Mouse (Mus musculus): ENCODE measurements around the gene Sox18. TPM values are rescaled to one million over a fixed set of nuclear protein-coding genes. Genes with fewer than 3 reads are reported as not detected.

Gene Sox18
- polyA plus RNA-seq, 1 experiment from 2014 or later = 25.0 TPM

DNA sequence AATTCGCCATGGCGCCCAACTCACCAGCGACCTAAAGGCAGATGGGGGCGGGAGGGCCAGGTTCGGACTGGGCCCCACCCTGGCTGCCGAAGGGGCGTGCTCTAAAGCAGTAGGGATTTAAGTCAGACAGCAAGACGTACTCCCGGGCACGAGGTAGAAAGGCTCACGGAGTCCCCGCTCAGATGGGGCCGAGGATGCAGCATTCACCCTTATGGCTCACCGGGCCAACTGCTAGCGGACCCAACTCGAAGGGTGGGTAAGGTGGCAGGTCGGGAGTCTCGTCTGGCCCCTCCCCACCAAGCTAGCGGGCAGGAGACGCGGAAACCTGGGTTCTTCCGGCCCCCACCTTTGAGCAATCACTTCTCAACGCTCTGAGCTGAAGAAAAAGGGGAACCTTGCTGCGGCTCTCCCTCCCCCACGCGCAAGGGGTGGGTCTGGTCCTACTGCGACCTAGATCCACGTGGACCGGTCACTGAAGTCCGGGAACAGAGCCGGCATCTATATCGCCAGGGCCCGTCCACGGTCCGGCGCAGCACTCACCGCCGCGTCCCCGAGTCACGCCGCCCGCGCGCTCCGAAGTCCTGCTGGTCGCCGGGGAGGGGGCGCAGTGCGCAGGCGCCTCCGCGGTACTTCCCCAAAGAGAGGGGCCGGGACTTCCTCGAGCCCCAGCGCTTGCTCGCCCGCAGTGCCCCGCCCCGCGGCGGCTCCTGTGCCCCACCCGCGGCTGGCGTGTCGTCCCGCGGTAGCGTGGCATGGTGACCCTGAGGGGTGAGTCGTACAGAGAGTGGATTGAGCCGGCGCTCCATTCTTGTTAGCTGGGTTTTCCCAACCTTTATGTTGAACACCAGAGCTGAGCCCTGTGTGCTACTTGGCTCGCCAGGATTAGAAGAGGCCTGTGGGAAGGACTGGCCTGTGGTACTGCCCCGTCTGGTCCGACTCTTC, 22.2 kb upstream of the Sox18 start, which contains the start of gene Rgs19:
TSS of gene Rgs19 (minus strand) at position 639 of the 942 bp plus-strand sequence.
- H3K4me1 ChIP-seq = peaks cover 37% of the 10 kb centered on the region
- H3K9me3 ChIP-seq = no peaks in the 10 kb centered on the region
- peak within 1 kb of the TSS; percentile 82 for H3K4me3 ChIP-seq
- H3K36me3 ChIP-seq = peaks cover 19% of the 10 kb centered on the region
- DNase-seq (ENCODE audit: low spot score) = peak; percentile 92
- WGBS = under 1% methylated on average over 75 of the region's 75 CpGs
- peaks cover 31% of the 10 kb centered on the region for H3K27me3 ChIP-seq (ENCODE audit: insufficient read depth, poor library complexity, severe bottlenecking)
- peak within 1 kb of the TSS; percentile 92 for H3K27ac ChIP-seq

DNA sequence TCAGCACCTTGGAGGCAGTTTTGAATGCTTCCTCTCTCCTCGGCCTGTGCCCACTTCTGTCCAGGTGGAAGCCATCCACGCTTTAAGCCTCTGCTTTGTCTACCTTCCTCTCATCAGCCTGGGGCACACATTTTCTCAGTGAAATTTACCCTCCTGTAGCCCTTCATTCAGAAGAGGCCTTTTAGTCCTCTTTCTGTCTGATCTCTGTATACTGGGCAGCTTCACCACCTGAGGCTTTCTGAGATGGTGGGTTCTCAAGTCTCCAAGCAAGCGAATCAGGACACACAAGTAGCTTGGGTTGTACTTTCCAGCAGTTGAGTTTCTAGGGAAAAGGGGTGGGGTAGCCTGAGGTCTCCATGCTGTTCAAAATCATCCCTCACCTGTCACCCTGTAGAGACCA, 20.9 kb upstream of the Sox18 start:
- peak; percentile 71 for DNase-seq (ENCODE audit: low spot score)
- no peak overlapping the region for H3K4me3 ChIP-seq
- no peaks in the 10 kb centered on the region for H3K9me3 ChIP-seq
- WGBS = 90% methylated on average over 3 of the region's 3 CpGs
- no peak overlapping the region for H3K27ac ChIP-seq
- H3K36me3 ChIP-seq = peaks cover 32% of the 10 kb centered on the region
- H3K27me3 ChIP-seq (ENCODE audit: insufficient read depth, poor library complexity, severe bottlenecking) = peaks cover 26% of the 10 kb centered on the region
- H3K4me1 ChIP-seq = peaks cover 37% of the 10 kb centered on the region

DNA sequence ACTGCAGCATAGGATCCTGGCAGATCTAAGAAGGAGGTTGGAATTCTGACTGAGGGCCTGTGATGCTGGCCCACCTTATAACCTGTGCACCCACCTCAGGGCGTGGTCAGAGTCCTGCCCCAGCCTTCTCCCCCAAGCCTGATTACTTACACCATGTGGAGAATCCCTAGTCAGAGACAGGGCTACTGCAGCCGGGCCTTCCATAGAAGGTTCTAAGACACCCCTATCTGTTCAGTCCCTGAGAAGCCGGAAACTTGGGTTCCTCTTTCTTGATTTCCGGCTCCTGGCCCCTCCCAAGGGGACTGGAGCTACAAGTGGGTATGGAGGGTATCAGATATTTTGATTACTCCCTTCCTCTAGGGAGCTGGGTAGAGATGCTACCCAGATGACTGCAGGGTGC, 20.1 kb upstream of the Sox18 start:
- no peaks in the 10 kb centered on the region for H3K9me3 ChIP-seq

DNA sequence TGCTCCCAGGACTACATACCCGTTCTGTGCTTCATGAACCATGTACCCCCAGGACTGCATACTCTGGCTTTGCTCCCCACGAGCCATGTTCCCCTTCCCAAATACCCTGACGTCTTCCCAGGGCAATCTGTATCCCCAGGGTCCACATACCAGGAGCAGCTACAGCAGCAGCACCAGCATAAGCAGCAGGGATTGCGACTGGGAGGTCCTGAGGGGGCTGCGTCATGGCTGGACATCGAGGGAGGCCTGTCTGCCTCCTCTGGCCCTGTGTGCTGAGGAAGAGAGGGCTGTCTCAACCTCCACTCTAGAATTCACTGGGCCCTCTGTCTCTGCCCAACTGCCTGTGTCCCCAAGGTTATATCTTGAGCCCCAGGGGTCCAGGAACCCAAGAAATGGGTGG, 19.6 kb upstream of the Sox18 start:
- peaks cover 44% of the 10 kb centered on the region for H3K36me3 ChIP-seq
- no peak overlapping the region for H3K27ac ChIP-seq
- H3K4me3 ChIP-seq = no peak overlapping the region
- H3K4me1 ChIP-seq = peaks cover 35% of the 10 kb centered on the region
- no peak for DNase-seq (ENCODE audit: low spot score)
- 89% methylated on average over 6 of the region's 6 CpGs for whole genome bisulfite sequencing
- H3K9me3 ChIP-seq = no peaks in the 10 kb centered on the region
- peaks cover 13% of the 10 kb centered on the region for H3K27me3 ChIP-seq (ENCODE audit: insufficient read depth, poor library complexity, severe bottlenecking)

More for the DNA sequence above, 20.1 kb upstream of the Sox18 start:
- WGBS = 87% methylated on average over 4 of the region's 4 CpGs
- peak; percentile 62 for DNase-seq (ENCODE audit: low spot score)
- Histone ChIP-seq H3K4me3 (no peak overlapping the region), H3K36me3 (peaks cover 39% of the 10 kb centered on the region), H3K27me3 (ENCODE audit: insufficient read depth, poor library complexity, severe bottlenecking) (peaks cover 18% of the 10 kb centered on the region), H3K4me1 (peaks cover 35% of the 10 kb centered on the region), H3K27ac (no peak overlapping the region)

DNA sequence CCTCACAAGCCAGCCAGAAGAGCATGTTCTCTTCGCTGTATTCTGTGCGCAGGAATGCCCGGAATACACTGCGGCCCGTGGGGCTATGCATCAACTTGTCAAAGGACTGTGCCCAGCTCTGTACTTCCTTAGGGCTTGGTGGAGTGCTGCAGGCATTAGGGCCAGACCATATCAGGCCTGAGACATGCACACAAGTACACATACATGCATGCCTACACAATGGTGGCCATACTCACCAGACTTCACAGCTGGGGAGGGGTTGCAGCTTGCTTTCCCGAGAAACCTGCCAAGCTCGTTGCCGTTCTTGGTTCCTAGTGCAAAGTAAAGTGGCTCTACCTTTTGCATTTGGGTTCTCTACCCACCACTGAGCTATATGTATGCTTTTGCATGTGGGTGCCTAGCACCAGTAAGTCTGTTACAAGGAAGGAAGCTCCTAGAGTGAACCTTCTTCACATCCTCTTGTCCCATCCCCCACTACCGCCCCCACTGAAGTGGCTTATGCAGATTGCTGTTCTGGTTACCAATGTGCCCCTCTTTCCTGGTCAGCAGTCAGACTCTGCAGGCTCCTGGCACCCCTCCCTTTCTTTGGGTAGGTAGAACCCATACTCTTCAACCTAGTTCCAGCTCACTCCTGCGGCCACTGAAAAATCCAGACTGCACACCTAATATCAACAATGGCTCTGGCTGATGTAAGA, 18.2 kb upstream of the Sox18 start:
- Histone ChIP-seq H3K9me3 (no peaks in the 10 kb centered on the region), H3K27me3 (ENCODE audit: insufficient read depth, poor library complexity, severe bottlenecking) (no peaks in the 10 kb centered on the region), H3K36me3 (peaks cover 48% of the 10 kb centered on the region), H3K4me3 (no peak overlapping the region), H3K27ac (no peak overlapping the region), H3K4me1 (peaks cover 35% of the 10 kb centered on the region)
- DNase-seq (ENCODE audit: low spot score) = peak; percentile 51
- WGBS = 88% methylated on average over 10 of the region's 10 CpGs

DNA sequence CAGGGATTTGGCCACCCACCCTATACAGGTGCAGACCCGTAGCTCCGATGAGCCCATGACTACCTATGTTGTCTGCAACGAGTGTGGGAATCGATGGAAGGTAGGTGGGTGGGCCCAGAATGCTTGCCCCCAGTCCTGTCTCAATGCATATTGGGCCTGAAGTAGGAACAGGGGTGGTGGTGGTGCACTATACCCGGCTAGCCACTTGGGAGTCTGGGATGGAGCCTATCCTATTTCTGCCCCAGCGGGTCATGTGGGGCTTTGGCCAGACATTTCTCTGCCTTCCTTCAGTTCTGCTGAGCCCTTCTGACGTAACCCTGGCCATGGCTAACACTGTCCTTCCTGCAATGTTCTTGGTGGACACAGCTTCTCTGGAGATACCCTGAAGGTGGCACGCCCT, 16.1 kb upstream of the Sox18 start:
- H3K36me3 ChIP-seq = peaks cover 48% of the 10 kb centered on the region
- H3K4me1 ChIP-seq = peaks cover 21% of the 10 kb centered on the region
- no peak overlapping the region for H3K27ac ChIP-seq
- H3K27me3 ChIP-seq (ENCODE audit: insufficient read depth, poor library complexity, severe bottlenecking) = 0 out of 2 replicates have a peak, but pooled peaks cover 8% of the 10 kb centered on the region
- no peaks in the 10 kb centered on the region for H3K9me3 ChIP-seq
- H3K4me3 ChIP-seq = no peak overlapping the region
- 92% methylated on average over 8 of the region's 8 CpGs for WGBS
- no peak for DNase-seq (ENCODE audit: low spot score)

DNA sequence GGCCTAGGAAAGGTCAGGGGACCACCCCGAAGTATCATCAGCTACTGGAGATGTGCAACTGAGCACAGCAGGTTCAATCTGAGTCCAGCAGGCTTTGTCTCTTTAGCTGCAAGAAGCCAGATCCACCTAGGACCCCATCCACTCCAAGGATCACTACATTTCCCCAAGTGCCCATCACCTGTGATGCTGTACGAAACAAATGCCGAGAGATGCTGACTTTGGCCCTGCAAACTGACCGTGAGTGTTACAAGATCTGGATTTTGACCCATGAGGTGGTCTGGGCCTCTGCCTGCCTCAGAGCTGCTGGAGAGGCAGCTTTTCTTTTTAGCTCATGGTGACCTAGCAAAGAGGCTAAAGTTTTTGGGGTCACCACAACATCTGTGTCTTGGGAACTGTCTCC, 14.2 kb upstream of the Sox18 start:
- H3K36me3 ChIP-seq = peaks cover 44% of the 10 kb centered on the region
- 87% methylated on average over 4 of the region's 4 CpGs for WGBS

DNA sequence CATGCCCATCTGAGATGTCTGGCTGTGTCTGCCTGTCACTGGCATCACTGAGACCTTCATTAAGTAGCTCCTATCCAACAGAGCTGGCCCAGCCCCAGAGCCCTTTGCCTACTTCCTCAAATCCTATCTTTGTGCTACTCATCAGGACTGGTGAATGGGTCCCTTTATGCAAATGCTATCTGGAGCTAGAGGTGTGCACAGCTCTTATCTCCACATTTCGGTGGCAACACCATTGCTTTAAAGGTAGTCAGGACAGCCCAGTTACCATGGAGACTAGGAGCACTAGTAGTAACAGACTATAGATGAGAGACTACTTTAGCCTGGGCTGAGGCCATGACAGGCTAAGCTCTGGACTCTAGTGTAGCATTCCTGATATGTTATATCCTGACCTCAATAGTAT, 13.3 kb upstream of the Sox18 start:
- Histone ChIP-seq H3K9me3 (no peaks in the 10 kb centered on the region), H3K4me3 (no peak overlapping the region), H3K27ac (no peak overlapping the region), H3K4me1 (peaks cover 14% of the 10 kb centered on the region), H3K27me3 (ENCODE audit: insufficient read depth, poor library complexity, severe bottlenecking) (0 out of 2 replicates have a peak, but pooled peaks cover 8% of the 10 kb centered on the region), H3K36me3 (peaks cover 39% of the 10 kb centered on the region)
- no peak for DNase-seq (ENCODE audit: low spot score)
- 52% methylated on average over 1 of the region's 1 CpGs for WGBS

More for the DNA sequence above, 14.2 kb upstream of the Sox18 start:
- Histone ChIP-seq H3K4me1 (peaks cover 13% of the 10 kb centered on the region), H3K9me3 (no peaks in the 10 kb centered on the region), H3K4me3 (no peak overlapping the region), H3K27me3 (ENCODE audit: insufficient read depth, poor library complexity, severe bottlenecking) (0 out of 2 replicates have a peak, but pooled peaks cover 8% of the 10 kb centered on the region), H3K27ac (no peak overlapping the region)
- DNase-seq (ENCODE audit: low spot score) = peak; percentile 73

DNA sequence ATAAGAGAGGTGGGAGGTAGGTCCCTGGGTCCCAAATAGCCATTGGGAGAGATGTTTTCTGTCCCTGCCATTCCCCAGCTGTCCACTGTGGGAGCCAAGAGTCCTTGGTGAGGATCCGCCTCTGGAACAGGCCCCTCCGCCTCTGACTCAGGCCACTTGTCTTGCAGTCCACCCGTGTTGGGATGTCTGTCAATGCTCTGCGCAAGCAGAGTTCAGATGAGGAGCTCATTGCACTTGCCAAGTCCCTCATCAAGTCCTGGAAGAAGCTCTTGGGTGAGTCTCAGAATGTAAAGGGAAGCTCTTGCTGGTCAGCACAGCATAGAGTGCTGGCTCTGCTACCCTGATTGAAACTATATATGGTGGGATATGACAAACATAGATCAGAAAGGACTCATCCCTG, 11.9 kb upstream of the Sox18 start:
- WGBS = 64% methylated on average over 4 of the region's 4 CpGs
- no peak for DNase-seq (ENCODE audit: low spot score)
- H3K9me3 ChIP-seq = no peaks in the 10 kb centered on the region
- H3K4me1 ChIP-seq = peaks cover 13% of the 10 kb centered on the region
- H3K27ac ChIP-seq = no peak overlapping the region
- no peak overlapping the region for H3K4me3 ChIP-seq
- 0 out of 2 replicates have a peak, but pooled peaks cover 8% of the 10 kb centered on the region for H3K27me3 ChIP-seq (ENCODE audit: insufficient read depth, poor library complexity, severe bottlenecking)
- peaks cover 27% of the 10 kb centered on the region for H3K36me3 ChIP-seq

DNA sequence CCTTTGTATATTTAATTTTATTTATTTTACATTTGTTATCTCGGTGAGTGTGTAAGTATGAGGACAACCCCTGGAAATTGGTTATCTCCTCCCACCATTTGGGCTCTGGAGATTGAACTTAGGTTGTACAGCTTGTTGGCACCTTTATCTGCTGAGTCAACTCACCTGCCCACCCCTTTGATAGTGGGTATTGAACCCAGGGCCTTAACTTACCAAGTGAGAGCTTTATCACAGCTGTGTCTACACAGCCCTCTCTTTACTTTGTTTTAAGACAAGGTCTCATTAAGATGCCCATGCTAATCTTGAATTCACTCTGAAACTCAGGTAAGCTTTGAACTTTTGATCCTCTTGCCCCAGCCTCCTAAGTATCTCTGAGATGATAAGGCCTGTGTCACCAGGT, 10.5 kb upstream of the Sox18 start:
- DNase-seq (ENCODE audit: low spot score) = no peak
- Histone ChIP-seq H3K27me3 (ENCODE audit: insufficient read depth, poor library complexity, severe bottlenecking) (peaks cover 9% of the 10 kb centered on the region; the same call in 1 of the 2 replicates), H3K9me3 (no peaks in the 10 kb centered on the region), H3K36me3 (peaks cover 13% of the 10 kb centered on the region), H3K27ac (no peak overlapping the region), H3K4me3 (no peak overlapping the region), H3K4me1 (peaks cover 16% of the 10 kb centered on the region)
- WGBS = 74% methylated on average over 1 of the region's 1 CpGs

DNA sequence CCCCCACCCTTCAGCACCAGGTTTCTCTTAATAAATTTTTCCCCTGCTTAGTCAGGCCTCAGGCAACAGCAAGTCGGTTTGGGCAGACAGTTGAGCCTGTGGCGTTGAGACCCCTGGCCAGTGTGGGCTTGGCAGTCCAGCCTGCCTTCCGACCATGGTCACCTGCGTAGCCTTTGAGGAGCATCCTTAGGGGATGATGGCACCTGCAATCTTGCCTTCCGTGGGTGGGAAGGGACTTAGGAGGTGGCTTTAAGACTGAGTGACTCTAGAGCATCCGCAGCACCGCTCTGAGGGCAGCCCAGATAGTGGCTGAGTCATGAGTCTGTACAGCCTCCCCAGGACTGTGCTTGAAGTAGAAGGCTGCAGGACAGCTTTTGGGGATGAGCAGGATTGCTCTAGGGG, 9.3 kb upstream of the Sox18 start:
- peak overlapping the region; percentile 91 for H3K27ac ChIP-seq
- peak; percentile 74 for DNase-seq (ENCODE audit: low spot score)
- 15% methylated on average over 7 of the region's 7 CpGs for WGBS

DNA sequence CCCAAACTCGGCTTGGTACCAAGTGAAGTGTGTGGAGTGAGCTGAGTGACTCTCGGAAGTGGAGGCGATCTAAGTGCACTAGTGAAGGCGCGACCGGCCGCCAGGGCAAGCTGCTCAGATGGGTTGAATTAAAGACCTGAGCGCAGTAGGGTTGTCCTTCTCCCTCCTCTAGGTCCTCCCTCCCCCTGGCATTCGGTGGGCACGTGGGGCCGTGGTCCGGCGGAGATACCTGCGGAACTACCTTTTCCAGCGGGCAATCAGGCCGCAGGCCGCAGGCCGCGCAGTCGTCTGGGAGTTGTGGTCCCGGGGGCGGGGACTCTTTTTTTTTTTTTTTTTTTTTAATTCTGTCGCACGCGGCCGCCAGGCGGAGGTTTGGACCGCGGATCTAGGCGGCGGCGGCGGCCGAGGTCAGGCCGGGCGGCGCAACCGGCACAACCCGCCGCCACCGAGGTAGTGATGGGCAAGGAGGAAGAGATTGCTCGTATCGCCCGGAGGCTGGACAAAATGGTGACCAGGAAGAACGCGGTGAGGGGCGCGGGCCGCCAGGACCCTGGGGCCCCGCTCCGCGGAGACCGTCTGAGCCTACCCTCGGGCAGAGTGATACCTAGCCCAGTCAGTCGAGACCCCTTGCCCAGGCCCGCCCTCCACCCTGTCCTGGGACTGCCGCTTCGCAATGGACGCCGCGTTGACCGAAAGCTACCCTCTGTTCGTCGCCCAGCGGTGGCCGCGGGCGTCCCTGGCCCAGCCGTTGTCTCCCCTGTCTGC, 8.7 kb upstream of the Sox18 start, which contains the start of gene Tcea2:
TSS of gene Tcea2 (plus strand) at position 360 of the 765 bp plus-strand sequence.
- Histone ChIP-seq H3K4me1 (peaks cover 29% of the 10 kb centered on the region), H3K9me3 (no peaks in the 10 kb centered on the region), H3K27ac (peak within 1 kb of the TSS; percentile 91), H3K4me3 (peak within 1 kb of the TSS; percentile 78), H3K27me3 (ENCODE audit: insufficient read depth, poor library complexity, severe bottlenecking) (peaks cover 11% of the 10 kb centered on the region; the same call in 1 of the 2 replicates), H3K36me3 (no peaks in the 10 kb centered on the region)
- peak; percentile 88 for DNase-seq (ENCODE audit: low spot score)
- WGBS = under 1% methylated on average over 69 of the region's 69 CpGs

More for the DNA sequence above, 9.3 kb upstream of the Sox18 start:
- H3K9me3 ChIP-seq = no peaks in the 10 kb centered on the region
- no peaks in the 10 kb centered on the region for H3K36me3 ChIP-seq
- peak overlapping the region; percentile 78 for H3K4me3 ChIP-seq
- peaks cover 23% of the 10 kb centered on the region for H3K4me1 ChIP-seq
- peaks cover 11% of the 10 kb centered on the region; the same call in 1 of the 2 replicates for H3K27me3 ChIP-seq (ENCODE audit: insufficient read depth, poor library complexity, severe bottlenecking)

All from heart, embryonic 10.5 days (tissue).